Mouse (Mus musculus) brain, embryonic 14.5 days (tissue): ENCODE results near the gene Map3k12.

ENCODE experiments used
- CTCF ChIP-seq: fragments of 200-500 bp; IDR thresholded peaks from 2 replicates; pipeline ENCODE4 v1.5.1; 2012; ENCODE audit warnings: inconsistent platforms, mild to moderate bottlenecking, moderate library complexity, borderline replicate concordance; ENCODE audit not compliant: insufficient read depth, insufficient read length; ENCODE audit errors: extremely low read depth
- POLR2A ChIP-seq: fragments of 200-500 bp; IDR thresholded peaks from 2 replicates; pipeline ENCODE4 v1.6.1; 2012; ENCODE audit warnings: mild to moderate bottlenecking, inconsistent platforms, borderline replicate concordance; ENCODE audit not compliant: poor library complexity, insufficient read depth, insufficient read length, severe bottlenecking; ENCODE audit errors: extremely low read depth

DNA sequence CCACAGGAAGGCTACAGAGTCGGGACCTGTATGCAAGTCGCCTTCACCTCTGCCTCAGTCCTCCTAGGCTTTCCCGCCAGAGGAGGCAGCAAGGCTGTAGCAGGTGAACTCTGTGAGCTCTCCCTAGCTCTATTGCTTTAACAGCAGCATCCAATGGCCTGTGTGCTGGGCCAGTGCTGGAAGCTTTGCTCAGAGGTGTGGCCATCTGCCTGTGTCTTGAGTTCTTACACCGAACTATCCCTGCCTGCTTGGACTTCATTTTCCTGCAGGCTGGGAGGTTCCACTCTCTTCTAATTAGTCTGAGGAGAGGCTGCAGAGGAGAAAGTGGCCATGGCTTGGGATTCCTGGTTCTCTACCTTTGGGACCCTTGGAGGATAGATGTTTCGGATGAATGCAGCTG is 4.9 kb downstream of the Map3k12 start:
- TF ChIP-seq POLR2A (no peak), CTCF (no peak)
